Mouse (Mus musculus): ENCODE data around the gene Ell.

- TF ChIP-seq TCF12 (IDR thresholded peaks at IDR 0.05; ENCODE audit: insufficient read depth, poor library complexity, severe bottlenecking) (no peak), SRF (IDR thresholded peaks at IDR 0.05; ENCODE audit: control insufficient read depth, insufficient read length, low read depth) (no peak), POLR2A (IDR thresholded peaks at IDR 0.05; ENCODE audit: insufficient read length, low read depth) (no peak), MAX (IDR thresholded peaks at IDR 0.05; ENCODE audit: low read depth) (no peak)
Observed at GRCm38 (mm10) chr8:70636838-70637237, 97.6 kb downstream of the Ell start.
